Mouse (Mus musculus) liver, embryonic 12.5 days (tissue): Measurements from ENCODE around the gene Clps. TPM values are rescaled to one million over a fixed set of nuclear protein-coding genes. Genes with fewer than 3 reads are reported as not detected.

Experiments
- ATAC-seq: fragments of 200-750 bp; cut with Nextera tagmentation; 2 replicates; pipeline ENCODE4 v1.8.0; 2017; ENCODE audit warnings: moderate number of reproducible peaks, mild to moderate bottlenecking, moderate library complexity
- H3K27ac ChIP-seq: fragments of 300-500 bp; sonication (generic); 2 replicates; pipeline ENCODE4 v1.5.1; 2016; ENCODE audit warnings: mild to moderate bottlenecking
- H3K27me3 ChIP-seq: fragments of 300-500 bp; sonication (generic); replicated peaks from 2 replicates; pipeline ENCODE4 v1.6.1; 2016; ENCODE audit warnings: mild to moderate bottlenecking, moderate library complexity
- H3K36me3 ChIP-seq: fragments of 300-500 bp; sonication (generic); 2 replicates; pipeline ENCODE4 v1.6.1; 2016; ENCODE audit warnings: mild to moderate bottlenecking, moderate library complexity
- H3K4me1 ChIP-seq: fragments of 300-500 bp; sonication (generic); 2 replicates; pipeline ENCODE4 v1.6.1; 2016
- H3K4me2 ChIP-seq: fragments of 300-500 bp; sonication (generic); 2 replicates; pipeline ENCODE4 v1.6.1; 2016; ENCODE audit warnings: mild to moderate bottlenecking, moderate library complexity
- H3K4me3 ChIP-seq: fragments of 300-500 bp; sonication (generic); 2 replicates; pipeline ENCODE4 v1.5.1; 2016; ENCODE audit warnings: mild to moderate bottlenecking, moderate library complexity
- H3K9ac ChIP-seq: fragments of 300-500 bp; sonication (generic); 2 replicates; pipeline ENCODE4 v1.6.1; 2016; ENCODE audit warnings: mild to moderate bottlenecking, moderate library complexity
- H3K9me3 ChIP-seq: fragments of 300-500 bp; sonication (generic); replicated peaks from 2 replicates; pipeline ENCODE4 v1.6.1; 2016; ENCODE audit warnings: mild to moderate bottlenecking, moderate library complexity
- WGBS: fragments of 180-500 bp; shearing (Covaris S2); methylation state at CpG from one replicate; pipeline ENCODE4 v1.1.7; 2016; ENCODE audit not compliant: insufficient replicate concordance; 5-methylcytosine and 5-hydroxymethylcytosine counted together
- microRNA-seq: library from miRNA; unstranded; fragments of <30 nt; microRNA quantifications from one replicate; pipeline ENCODE4, GENCODE M21; 2017
- polyA plus RNA-seq: library from polyadenylated mRNA; unstranded; fragments of >200 nt; fragmentation: Nextera tagmentation; extraction: Ambion mirVana; gene quantifications from 2 replicates; pipeline ENCODE4 v1.2.1, GENCODE M21; 2016

Gene Clps
- polyA plus RNA-seq, 1 experiment from 2014 or later = 2.3 TPM

- ATAC-seq = no peak
- H3K27ac ChIP-seq = no peak overlapping the region
These were observed 44.9 kb downstream of the Clps start for GRCm38 (mm10) chr17:28515431-28516341.

GRCm38 (mm10) chr17:28514555-28514954 lies 46.0 kb downstream of the Clps start:
- Histone ChIP-seq H3K27me3 (peaks cover 81% of the 10 kb centered on the region), H3K9ac (no peak overlapping the region), H3K4me3 (no peak overlapping the region), H3K27ac (no peak overlapping the region), H3K4me1 (peaks cover 53% of the 10 kb centered on the region), H3K9me3 (no peaks in the 10 kb centered on the region), H3K36me3 (no peaks in the 10 kb centered on the region), H3K4me2 (no peak overlapping the region)
- WGBS = 48% methylated on average over 5 of the region's 5 CpGs
- no peak for ATAC-seq

More at GRCm38 (mm10) chr17:28515431-28516341, 44.9 kb downstream of the Clps start:
- H3K4me2 ChIP-seq = no peak overlapping the region
- H3K4me1 ChIP-seq = peaks cover 51% of the 10 kb centered on the region
- WGBS = 36% methylated on average over 10 of the region's 10 CpGs
- H3K9me3 ChIP-seq = no peaks in the 10 kb centered on the region
- H3K27me3 ChIP-seq = peaks cover 86% of the 10 kb centered on the region
- no peak overlapping the region for H3K4me3 ChIP-seq
- H3K36me3 ChIP-seq = no peaks in the 10 kb centered on the region
- H3K9ac ChIP-seq = no peak overlapping the region

- Histone ChIP-seq H3K4me3 (no peak overlapping the region), H3K4me2 (no peak overlapping the region), H3K36me3 (no peaks in the 10 kb centered on the region), H3K9ac (no peak overlapping the region), H3K9me3 (no peaks in the 10 kb centered on the region), H3K27me3 (peaks cover 75% of the 10 kb centered on the region), H3K4me1 (peaks cover 53% of the 10 kb centered on the region), H3K27ac (no peak overlapping the region)
- ATAC-seq = no peak
- WGBS = 13% methylated on average over 7 of the region's 7 CpGs
These were observed 46.7 kb downstream of the Clps start for GRCm38 (mm10) chr17:28513844-28514243.

- Histone ChIP-seq H3K4me3 (no peak overlapping the region), H3K4me1 (peaks cover 47% of the 10 kb centered on the region), H3K9ac (no peak overlapping the region), H3K9me3 (no peaks in the 10 kb centered on the region), H3K27ac (no peak overlapping the region), H3K27me3 (peaks cover 70% of the 10 kb centered on the region), H3K36me3 (no peaks in the 10 kb centered on the region), H3K4me2 (no peak overlapping the region)
- WGBS = 44% methylated on average over 1 of the region's 1 CpGs
- no peak for ATAC-seq
These were observed 47.2 kb downstream of the Clps start for GRCm38 (mm10) chr17:28513337-28513736.

- no peak overlapping the region for H3K27ac ChIP-seq
- peaks cover 63% of the 10 kb centered on the region for H3K27me3 ChIP-seq
- no peak overlapping the region for H3K4me2 ChIP-seq
- ATAC-seq = 0 out of 2 replicates have a peak, but pooled peaks have one; percentile 27
- H3K4me1 ChIP-seq = peaks cover 42% of the 10 kb centered on the region
- H3K4me3 ChIP-seq = no peak overlapping the region
- 41% methylated on average over 6 of the region's 6 CpGs for WGBS
- no peaks in the 10 kb centered on the region for H3K9me3 ChIP-seq
- H3K9ac ChIP-seq = no peak overlapping the region
- no peaks in the 10 kb centered on the region for H3K36me3 ChIP-seq
These were observed 47.9 kb downstream of the Clps start for GRCm38 (mm10) chr17:28512696-28513095.

- WGBS = 17% methylated on average over 9 of the region's 9 CpGs
- Histone ChIP-seq H3K36me3 (no peaks in the 10 kb centered on the region), H3K4me2 (no peak overlapping the region), H3K4me3 (no peak overlapping the region), H3K4me1 (peaks cover 43% of the 10 kb centered on the region), H3K27me3 (peaks cover 61% of the 10 kb centered on the region), H3K9me3 (no peaks in the 10 kb centered on the region), H3K9ac (no peak overlapping the region), H3K27ac (no peak overlapping the region)
- ATAC-seq = no peak
These were observed 48.7 kb downstream of the Clps start for GRCm38 (mm10) chr17:28511616-28512541.

GRCm38 (mm10) chr17:28510445-28511342 lies 49.9 kb downstream of the Clps start:
- peaks cover 53% of the 10 kb centered on the region for H3K27me3 ChIP-seq
- no peak overlapping the region for H3K4me3 ChIP-seq
- WGBS = 7% methylated on average over 28 of the region's 28 CpGs
- H3K4me1 ChIP-seq = peaks cover 39% of the 10 kb centered on the region
- ATAC-seq = no peak
- peak overlapping the region; percentile 37 for H3K4me2 ChIP-seq
- H3K27ac ChIP-seq = peak overlapping the region; percentile 24; the same call in 1 of the 2 replicates
- no peaks in the 10 kb centered on the region for H3K36me3 ChIP-seq
- H3K9me3 ChIP-seq = no peaks in the 10 kb centered on the region
- H3K9ac ChIP-seq = no peak overlapping the region

Small RNAs within 50 kb of the gene (microRNA-seq; reads per million reads assigned to microRNA genes)
- gene Gm25195 (not detected), gene Mir6969 (not detected)

Other genes starting within 250 kb of the Clps start
- gene Fance, start 247.2 kb downstream of the Clps start, polyA plus RNA-seq = 18.8 and 22.1 TPM in 2 replicates
- 472 and 487 TPM in 2 replicates for gene Rpl10a, start 232.3 kb downstream of the Clps start, polyA plus RNA-seq
- 1.9 and 2.0 TPM in 2 replicates for gene Tead3, start 209.9 kb downstream of the Clps start, polyA plus RNA-seq
- 1.4 and 1.6 TPM in 2 replicates for gene Tulp1, start 195.5 kb downstream of the Clps start, polyA plus RNA-seq
- 16.6 and 17.0 TPM in 2 replicates for gene Fkbp5, start 43.2 kb downstream of the Clps start, polyA plus RNA-seq
- gene Armc12, start 30.0 kb downstream of the Clps start, polyA plus RNA-seq = not detected in 2 replicates
- gene Clpsl2, start 11.4 kb downstream of the Clps start, polyA plus RNA-seq = not detected in 2 replicates
- gene Lhfpl5, start 14.9 kb upstream of the Clps start, polyA plus RNA-seq = 0.16 and 0.32 TPM in 2 replicates
- 61.1 and 61.5 TPM in 2 replicates for gene Srpk1, start 61.9 kb upstream of the Clps start, polyA plus RNA-seq
- 0.41 and 0.48 TPM in 2 replicates for gene Slc26a8, start 129.5 kb upstream of the Clps start, polyA plus RNA-seq
- 53.4 and 55.7 TPM in 2 replicates for gene Mapk14, start 130.6 kb upstream of the Clps start, polyA plus RNA-seq
- 2.5 and 3.1 TPM in 2 replicates for gene AC170998.1, start 165.3 kb upstream of the Clps start, polyA plus RNA-seq
- 2.3 and 2.5 TPM in 2 replicates for gene Mapk13, start 208.5 kb upstream of the Clps start, polyA plus RNA-seq
- 67.4 and 68.8 TPM in 2 replicates for gene Brpf3, start 240.3 kb upstream of the Clps start, polyA plus RNA-seq